Mouse (Mus musculus) kidney, adult 2 months (tissue): ENCODE data around the gene 3100002H09Rik.

Source experiments
- CTCF ChIP-seq: fragments of 200-500 bp; conservative IDR thresholded peaks from 2 replicates; pipeline ENCODE4 v1.5.1; 2011; ENCODE audit warnings: low read depth, mild to moderate bottlenecking, control low read depth, low read length, moderate library complexity, mixed read lengths; ENCODE audit not compliant: insufficient read depth, insufficient read length
- POLR2A ChIP-seq: fragments of 200-500 bp; IDR thresholded peaks from one replicate; pipeline ENCODE4 v1.6.1; 2011; ENCODE audit warnings: low read depth, low read length, control low read depth

GRCm38 (mm10) chr4:124656854-124657650, 46.4 kb upstream of the 3100002H09Rik start:
- no peak for TF ChIP-seq CTCF
- no peak for TF ChIP-seq POLR2A
